Mouse (Mus musculus): Measurements from ENCODE around the gene Zfp386. TPM values are rescaled to one million over a fixed set of nuclear protein-coding genes. Genes with fewer than 3 reads are reported as not detected.

Zfp386 gene
- polyA plus RNA-seq, 1 experiment = 6.6 TPM

- Histone ChIP-seq H3K79me2 (ENCODE audit: control insufficient read depth, insufficient read depth) (no peaks in the 10 kb centered on the region), H3K27me3 (ENCODE audit: control insufficient read depth, insufficient read depth, insufficient read length) (no peaks in the 10 kb centered on the region), H3K79me3 (ENCODE audit: low read depth) (no peaks in the 10 kb centered on the region), H3ac (ENCODE audit: control insufficient read depth, insufficient read length, low read depth) (no peak overlapping the region), H3K36me3 (ENCODE audit: control insufficient read depth, insufficient read depth) (no peaks in the 10 kb centered on the region), H3K4me3 (ENCODE audit: insufficient read depth, poor library complexity, severe bottlenecking) (no peak overlapping the region)
- TF ChIP-seq MYOD1 (IDR thresholded peaks at IDR 0.05; ENCODE audit: control insufficient read depth, insufficient read length, low read depth) (no peak), CEBPB (IDR thresholded peaks at IDR 0.05; ENCODE audit: low read depth) (no peak), MYOG (IDR thresholded peaks at IDR 0.05; ENCODE audit: control insufficient read depth, extremely low read depth, insufficient read length) (no peak), USF1 (IDR thresholded peaks at IDR 0.05; ENCODE audit: low read depth) (no peak), FOSL1 (IDR thresholded peaks at IDR 0.05; ENCODE audit: insufficient read depth, low read length, poor library complexity, severe bottlenecking) (no peak), CTCF (IDR thresholded peaks at IDR 0.05; ENCODE audit: control insufficient read depth, insufficient read depth, insufficient read length) (no peak), MAX (IDR thresholded peaks at IDR 0.05) (no peak)
These were observed 63.6 kb downstream of the Zfp386 start for GRCm38 (mm10) chr12:116111007-116111694.

Other genes starting within 250 kb of the Zfp386 start
- gene Vipr2, start 30.0 kb downstream of the Zfp386 start, polyA plus RNA-seq (2012; fragmentation: generic; extraction: Trizol) = 0.11 TPM
- 4.4 TPM for gene Wdr60, start 215.3 kb downstream of the Zfp386 start, polyA plus RNA-seq (2012; fragmentation: generic; extraction: Trizol)
- not detected for gene Gm11027, start 227.7 kb downstream of the Zfp386 start, polyA plus RNA-seq (2012; fragmentation: generic; extraction: Trizol)
- gene Esyt2, start 233.5 kb downstream of the Zfp386 start, polyA plus RNA-seq (2012; fragmentation: generic; extraction: Trizol) = 19.3 TPM